Mouse (Mus musculus): ENCODE data around the gene Rab8b.

DNA sequence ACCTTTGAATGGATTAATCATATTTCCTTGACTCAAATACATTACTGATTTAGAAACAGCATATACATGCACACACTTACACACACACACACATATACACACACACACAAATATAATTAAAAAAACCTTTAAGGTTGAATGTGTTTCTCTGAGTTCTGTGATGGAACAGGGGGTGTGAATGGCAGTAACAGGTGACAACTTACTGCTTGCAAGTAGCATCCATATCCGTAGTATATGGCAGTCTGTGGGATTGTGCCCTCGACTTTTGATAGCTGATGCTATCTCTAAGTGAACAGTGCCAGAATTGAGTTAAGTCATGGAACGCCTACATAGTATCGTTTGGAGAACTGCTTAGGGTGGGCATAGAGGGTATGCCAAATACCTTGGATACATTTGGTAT is 57.3 kb downstream of the Rab8b start:
- TF ChIP-seq CTCF (IDR thresholded peaks at IDR 0.05; ENCODE audit: low read depth) (no peak), EP300 (IDR thresholded peaks at IDR 0.05; ENCODE audit: low read depth) (no peak)
